Mouse (Mus musculus) myocyte (in vitro differentiated cells): ENCODE data around the gene Cacna1i.

Source experiments
- MAX ChIP-seq: IDR thresholded peaks from one replicate; pipeline ENCODE4 v1.6.1; 2011; ENCODE audit warnings: low read depth, mild to moderate bottlenecking, control low read depth
- POLR2A ChIP-seq: IDR thresholded peaks from one replicate; pipeline ENCODE4 v1.6.1; 2011; ENCODE audit warnings: low read depth, mild to moderate bottlenecking, control low read depth, moderate library complexity; ENCODE audit not compliant: insufficient read length

DNA sequence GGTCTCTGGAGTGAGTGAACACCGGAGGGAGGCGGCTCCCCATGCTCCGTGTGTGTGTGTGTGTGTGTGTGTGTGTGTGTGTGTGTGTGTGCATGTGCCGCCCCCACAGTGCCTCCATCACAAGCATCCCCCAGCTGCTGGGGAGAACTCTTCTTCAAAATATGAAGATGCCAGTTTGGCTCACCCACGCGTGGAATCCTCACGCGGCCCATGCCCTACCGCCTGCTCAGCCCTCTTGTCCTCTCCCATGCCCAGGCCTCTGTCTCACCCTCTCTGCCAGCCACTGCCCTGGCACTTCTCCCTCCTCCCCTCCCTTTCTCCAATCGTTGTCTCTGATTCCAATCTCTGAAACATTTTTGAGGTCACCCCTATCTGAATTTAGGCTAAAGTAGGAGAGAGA lies 47.7 kb downstream of the Cacna1i start:
- TF ChIP-seq POLR2A (no peak), MAX (no peak)
